Mouse (Mus musculus) heart, embryonic 10.5 days (tissue): ENCODE measurements at regions not wholly inside any gene's neighbourhood (a gene's known extent, or its start where the extent isn't known, plus 50 kb on each side); places are given as distances from the start of the nearest gene placed in this dataset.
A peak's percentile ranks its signal among the peaks of the same experiment; 100 is the strongest.

Experiments
- DNase-seq: peaks from one replicate; pipeline ENCODE4 v3.0.0-alpha.2; 2017; ENCODE audit warnings: low spot score
- H3K27ac ChIP-seq: fragments of 300-500 bp; sonication (generic); 2 replicates; pipeline ENCODE4 v1.5.1; 2016; ENCODE audit warnings: mild to moderate bottlenecking
- H3K27me3 ChIP-seq: fragments of 300-500 bp; sonication (generic); 2 replicates; pipeline ENCODE4 v1.6.1; 2016; ENCODE audit warnings: mild to moderate bottlenecking; ENCODE audit not compliant: poor library complexity, insufficient read depth, severe bottlenecking
- H3K36me3 ChIP-seq: fragments of 300-500 bp; sonication (generic); 2 replicates; pipeline ENCODE4 v1.6.1; 2016; ENCODE audit warnings: mild to moderate bottlenecking, moderate library complexity
- H3K4me1 ChIP-seq: fragments of 300-500 bp; sonication (generic); 2 replicates; pipeline ENCODE4 v1.6.1; 2016; ENCODE audit warnings: mild to moderate bottlenecking
- H3K4me3 ChIP-seq: fragments of 300-500 bp; sonication (generic); 2 replicates; pipeline ENCODE4 v1.5.1; 2016; ENCODE audit warnings: mild to moderate bottlenecking, moderate library complexity
- H3K9me3 ChIP-seq: fragments of 300-500 bp; sonication (generic); 2 replicates; pipeline ENCODE4 v1.6.1; 2016; ENCODE audit warnings: mild to moderate bottlenecking, moderate library complexity
- WGBS: fragments of 180-500 bp; shearing (Covaris S2); methylation state at CpG from one replicate; pipeline ENCODE4 v1.1.7; 2016; 5-methylcytosine and 5-hydroxymethylcytosine counted together

DNA sequence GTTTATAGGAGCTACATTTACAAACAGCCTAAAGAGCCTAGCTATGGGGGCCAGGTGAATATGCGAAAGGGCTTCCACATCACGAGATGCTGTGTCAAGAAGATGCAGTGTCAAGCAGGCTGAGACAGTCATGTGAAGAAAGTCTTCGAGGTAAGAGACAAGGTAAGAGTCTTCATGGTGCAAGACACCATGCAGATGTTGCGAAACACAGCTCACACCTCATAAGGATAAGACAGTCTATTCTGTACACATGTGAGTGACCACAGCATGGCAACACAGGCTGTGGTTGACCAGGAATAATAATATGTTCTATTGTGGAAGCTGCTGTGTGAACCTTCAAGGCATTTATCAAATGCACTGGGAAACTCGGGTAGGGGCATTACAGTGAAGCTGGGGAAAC lies 153.4 kb downstream of the Ttc8 start:
- DNase-seq, result no peak
- H3K4me1 ChIP-seq, result peaks cover 5% of the 10 kb centered on the region
- 79% methylated on average over 5 of the region's 5 CpGs for WGBS
- no peaks in the 10 kb centered on the region for H3K9me3 ChIP-seq
- no peak overlapping the region for H3K27ac ChIP-seq
- H3K36me3 ChIP-seq, result no peaks in the 10 kb centered on the region
- no peak overlapping the region for H3K4me3 ChIP-seq
- peaks cover 3% of the 10 kb centered on the region; the same call in 1 of the 2 replicates for H3K27me3 ChIP-seq

GRCm38 (mm10) chr12:99077366-99077765 lies 157.0 kb downstream of the Ttc8 start:
- 60% methylated on average over 3 of the region's 3 CpGs for WGBS
- peaks cover 4% of the 10 kb centered on the region for H3K4me1 ChIP-seq
- H3K27me3 ChIP-seq, result 0 out of 2 replicates have a peak, but pooled peaks cover 4% of the 10 kb centered on the region
- no peak overlapping the region for H3K4me3 ChIP-seq
- H3K36me3 ChIP-seq, result no peaks in the 10 kb centered on the region
- DNase-seq, result no peak
- no peaks in the 10 kb centered on the region for H3K9me3 ChIP-seq
- H3K27ac ChIP-seq, result no peak overlapping the region

DNA sequence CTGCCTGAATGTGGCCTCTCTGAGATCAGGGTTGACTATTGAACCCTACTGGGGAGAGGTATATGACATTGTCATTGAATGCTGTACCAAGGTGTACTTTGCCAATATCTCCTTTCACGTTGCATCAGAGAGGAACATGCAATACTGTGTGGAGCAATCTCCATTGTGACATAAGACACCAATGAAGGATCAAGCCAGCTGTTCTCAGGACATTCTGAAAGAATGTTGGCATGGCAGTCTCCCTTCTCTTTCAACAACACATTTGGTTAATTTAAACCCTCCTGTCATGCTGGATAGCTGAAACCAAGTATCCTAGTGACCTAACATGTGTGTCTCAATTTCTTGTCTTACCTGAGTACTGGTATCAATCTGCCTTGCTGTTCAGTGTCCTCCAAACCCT lies 159.5 kb downstream of the Ttc8 start:
- DNase-seq, result no peak
- Histone ChIP-seq H3K9me3 (no peaks in the 10 kb centered on the region), H3K27me3 (peaks cover 29% of the 10 kb centered on the region), H3K4me1 (no peaks in the 10 kb centered on the region), H3K36me3 (no peaks in the 10 kb centered on the region), H3K4me3 (no peak overlapping the region), H3K27ac (no peak overlapping the region)
- WGBS, result 85% methylated on average over 1 of the region's 1 CpGs

GRCm38 (mm10) chr12:99083616-99084015 lies 163.2 kb downstream of the Ttc8 start:
- Histone ChIP-seq H3K27ac (no peak overlapping the region), H3K36me3 (no peaks in the 10 kb centered on the region), H3K9me3 (no peaks in the 10 kb centered on the region), H3K27me3 (peaks cover 34% of the 10 kb centered on the region), H3K4me1 (no peaks in the 10 kb centered on the region), H3K4me3 (no peak overlapping the region)
- DNase-seq, result no peak
- 47% methylated on average over 11 of the region's 11 CpGs for WGBS

DNA sequence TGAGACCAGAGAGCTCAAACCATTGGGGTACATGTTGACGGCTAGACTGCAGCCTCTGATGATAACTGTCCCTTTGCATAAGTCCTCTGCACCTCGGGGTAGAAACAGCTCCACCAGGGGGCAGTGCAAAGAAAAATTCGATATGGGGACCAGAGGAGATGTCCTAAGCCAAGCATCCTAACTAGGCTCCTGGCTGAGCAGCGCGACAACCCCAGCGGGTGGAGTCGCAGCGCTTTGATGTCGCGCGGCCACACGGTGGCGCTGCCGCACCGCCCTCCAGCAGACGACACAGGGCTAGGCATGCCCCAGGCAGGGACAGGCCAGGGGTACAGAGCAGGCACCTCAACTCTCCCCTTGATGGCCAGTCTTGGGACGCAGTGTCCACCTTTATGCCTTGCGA lies 163.8 kb downstream of the Ttc8 start:
- Histone ChIP-seq H3K4me1 (no peaks in the 10 kb centered on the region), H3K4me3 (no peak overlapping the region), H3K27ac (no peak overlapping the region), H3K36me3 (no peaks in the 10 kb centered on the region), H3K27me3 (peaks cover 34% of the 10 kb centered on the region), H3K9me3 (no peaks in the 10 kb centered on the region)
- DNase-seq, result peak; percentile 90
- 4% methylated on average over 18 of the region's 18 CpGs for WGBS

DNA sequence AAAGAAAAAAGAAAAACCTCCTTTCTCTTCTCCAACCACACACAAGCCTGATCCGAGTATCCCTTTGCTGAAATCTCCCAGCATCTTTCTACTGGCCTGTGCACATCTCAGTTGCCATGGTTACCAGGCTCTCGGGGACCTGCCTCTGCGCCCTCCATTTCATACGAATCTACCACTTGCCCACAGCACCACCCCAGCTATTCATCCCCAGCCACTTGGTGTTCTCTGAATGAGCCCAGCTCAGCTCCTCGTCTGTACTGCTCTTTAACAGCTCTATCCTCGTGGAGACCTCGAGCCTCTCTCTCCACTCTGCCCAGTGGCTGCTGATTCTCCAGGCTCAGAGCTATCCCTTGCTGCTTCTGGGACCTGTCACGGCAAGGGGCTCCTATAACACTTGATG lies 166.9 kb downstream of the Ttc8 start:
- H3K9me3 ChIP-seq, result no peaks in the 10 kb centered on the region
- no peak overlapping the region for H3K27ac ChIP-seq
- 65% methylated on average over 8 of the region's 8 CpGs for WGBS
- DNase-seq, result no peak
- H3K4me3 ChIP-seq, result no peak overlapping the region
- no peaks in the 10 kb centered on the region for H3K4me1 ChIP-seq
- peaks cover 30% of the 10 kb centered on the region for H3K27me3 ChIP-seq
- H3K36me3 ChIP-seq, result no peaks in the 10 kb centered on the region

GRCm38 (mm10) chr12:99091770-99092169 lies 171.4 kb downstream of the Ttc8 start:
- H3K27ac ChIP-seq, result no peak overlapping the region
- H3K27me3 ChIP-seq, result peaks cover 6% of the 10 kb centered on the region; the same call in 1 of the 2 replicates
- no peak for DNase-seq
- H3K4me1 ChIP-seq, result no peaks in the 10 kb centered on the region
- no peak overlapping the region for H3K4me3 ChIP-seq
- WGBS, result 75% methylated on average over 4 of the region's 4 CpGs
- no peaks in the 10 kb centered on the region for H3K9me3 ChIP-seq
- no peaks in the 10 kb centered on the region for H3K36me3 ChIP-seq

GRCm38 (mm10) chr12:99093151-99093550 lies 172.8 kb downstream of the Ttc8 start:
- WGBS, result 64% methylated on average over 3 of the region's 3 CpGs
- H3K4me3 ChIP-seq, result no peak overlapping the region
- H3K36me3 ChIP-seq, result no peaks in the 10 kb centered on the region
- H3K9me3 ChIP-seq, result no peaks in the 10 kb centered on the region
- H3K4me1 ChIP-seq, result peaks cover 6% of the 10 kb centered on the region
- DNase-seq, result no peak
- H3K27me3 ChIP-seq, result no peaks in the 10 kb centered on the region
- no peak overlapping the region for H3K27ac ChIP-seq

DNA sequence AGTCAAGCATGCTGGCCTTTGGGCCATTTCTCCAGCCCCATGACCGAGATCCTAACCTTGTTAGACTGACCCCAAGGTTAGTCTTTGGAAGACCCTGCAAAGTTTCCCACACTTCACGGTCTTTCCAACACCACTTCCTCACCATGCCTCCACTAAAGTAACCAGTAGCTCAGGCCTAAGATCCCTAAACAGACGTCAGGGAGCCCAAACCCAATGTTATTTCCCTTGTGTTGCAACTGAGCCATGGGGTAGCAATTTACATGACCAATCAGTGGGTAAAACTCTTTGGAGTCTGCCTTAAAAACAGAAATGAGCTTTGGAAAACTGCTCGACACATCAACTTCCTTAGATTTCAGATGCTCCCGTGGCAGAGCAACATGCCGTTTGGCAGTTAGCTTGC lies 173.6 kb downstream of the Ttc8 start:
- DNase-seq, result no peak
- Histone ChIP-seq H3K4me3 (no peak overlapping the region), H3K9me3 (no peaks in the 10 kb centered on the region), H3K27ac (no peak overlapping the region), H3K36me3 (no peaks in the 10 kb centered on the region), H3K27me3 (no peaks in the 10 kb centered on the region), H3K4me1 (peaks cover 6% of the 10 kb centered on the region)
- 76% methylated on average over 6 of the region's 6 CpGs for WGBS

DNA sequence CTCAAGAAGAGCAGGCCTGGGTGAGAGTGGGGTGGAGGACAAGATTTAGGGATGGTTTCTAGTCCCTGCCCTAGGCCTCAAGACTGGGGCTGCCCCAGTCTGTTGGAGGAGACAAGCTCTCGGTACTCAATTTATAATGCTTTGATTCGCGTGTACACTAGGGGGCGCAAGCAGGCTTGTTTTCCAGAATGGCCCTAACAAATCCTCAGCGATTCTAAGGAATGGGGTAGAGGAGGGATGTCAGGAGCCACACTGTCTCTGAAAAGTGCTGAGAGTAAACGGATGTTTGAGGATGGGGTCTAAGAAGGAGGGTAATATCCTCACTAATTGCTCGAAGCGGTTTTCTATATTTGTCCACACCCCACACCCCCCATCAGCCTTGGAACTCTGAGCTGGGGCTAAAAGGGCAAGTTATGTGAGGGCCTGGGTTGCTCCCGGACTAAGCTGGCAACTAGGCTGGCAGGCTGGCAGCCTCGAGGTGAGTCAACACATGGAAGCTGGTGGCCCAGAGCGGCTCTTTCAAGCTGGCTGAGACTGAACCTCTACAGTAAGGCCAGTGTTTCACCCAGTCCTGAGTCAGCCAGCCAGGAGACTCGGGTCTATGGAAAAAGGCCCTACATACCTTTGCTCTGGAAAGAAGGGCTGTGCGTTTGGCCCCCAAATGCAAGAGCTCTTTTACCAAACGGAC lies 176.7 kb downstream of the Ttc8 start:
- peak; percentile 78 for DNase-seq
- Histone ChIP-seq H3K36me3 (no peaks in the 10 kb centered on the region), H3K4me1 (peaks cover 6% of the 10 kb centered on the region), H3K27me3 (no peaks in the 10 kb centered on the region), H3K27ac (0 out of 2 replicates have a peak overlapping the region, but pooled peaks have one; percentile 36), H3K4me3 (no peak overlapping the region), H3K9me3 (no peaks in the 10 kb centered on the region)
- WGBS, result 35% methylated on average over 14 of the region's 14 CpGs

DNA sequence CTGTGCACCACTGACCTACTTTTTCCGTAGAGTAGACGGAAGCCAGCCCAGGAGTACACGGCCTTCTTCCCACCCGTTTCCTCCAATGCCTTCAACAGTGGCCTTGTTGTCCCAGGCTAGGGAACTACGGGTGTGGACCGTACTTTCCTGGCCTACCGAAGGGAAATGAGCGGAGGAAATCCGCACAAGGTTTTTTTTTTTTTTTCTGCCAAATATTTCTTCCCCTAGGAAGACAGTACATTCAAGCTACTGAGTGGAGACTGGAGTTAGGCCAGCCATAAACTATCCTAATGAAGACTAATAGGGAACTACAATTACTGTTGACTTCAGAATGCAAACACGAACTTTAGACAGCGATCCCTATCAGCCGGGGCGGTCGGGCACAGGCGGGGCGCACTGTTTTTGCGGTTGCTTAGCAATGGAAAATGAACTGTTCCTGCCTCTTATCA lies 177.3 kb downstream of the Ttc8 start:
- H3K27me3 ChIP-seq, result no peaks in the 10 kb centered on the region
- H3K9me3 ChIP-seq, result no peaks in the 10 kb centered on the region
- DNase-seq, result no peak
- H3K4me1 ChIP-seq, result peaks cover 6% of the 10 kb centered on the region
- H3K27ac ChIP-seq, result 0 out of 2 replicates have a peak overlapping the region, but pooled peaks have one; percentile 36
- H3K4me3 ChIP-seq, result no peak overlapping the region
- H3K36me3 ChIP-seq, result no peaks in the 10 kb centered on the region
- WGBS, result 75% methylated on average over 17 of the region's 17 CpGs

GRCm38 (mm10) chr12:99099881-99100280 lies 179.5 kb downstream of the Ttc8 start:
- Histone ChIP-seq H3K9me3 (no peaks in the 10 kb centered on the region), H3K27me3 (no peaks in the 10 kb centered on the region), H3K27ac (no peak overlapping the region), H3K4me1 (peaks cover 6% of the 10 kb centered on the region), H3K4me3 (no peak overlapping the region), H3K36me3 (no peaks in the 10 kb centered on the region)
- WGBS, result 56% methylated on average over 7 of the region's 7 CpGs
- DNase-seq, result no peak

DNA sequence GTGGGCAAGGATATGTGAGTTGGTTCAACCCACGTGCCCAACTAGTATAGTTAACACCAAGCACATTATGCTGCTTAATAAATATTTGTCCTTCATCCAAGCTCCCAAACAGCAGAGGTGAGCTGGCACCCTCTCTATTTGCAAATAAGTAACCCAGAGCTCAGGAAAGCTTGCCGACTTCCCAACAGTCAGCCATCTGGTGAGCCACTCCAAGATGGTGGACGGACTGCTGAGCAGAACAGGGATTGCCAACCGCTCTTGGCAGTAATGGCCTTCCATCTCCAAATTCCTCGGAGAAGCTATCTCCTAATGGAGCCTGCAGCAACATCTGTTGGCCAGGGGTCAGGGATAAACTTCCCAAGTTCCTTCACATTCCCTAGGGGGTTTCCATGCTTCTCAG lies 188.2 kb downstream of the Ttc8 start:
- no peaks in the 10 kb centered on the region for H3K9me3 ChIP-seq
- no peaks in the 10 kb centered on the region for H3K4me1 ChIP-seq
- no peak overlapping the region for H3K27ac ChIP-seq
- 84% methylated on average over 5 of the region's 5 CpGs for WGBS
- H3K36me3 ChIP-seq, result no peaks in the 10 kb centered on the region
- no peak overlapping the region for H3K4me3 ChIP-seq
- no peaks in the 10 kb centered on the region for H3K27me3 ChIP-seq
- no peak for DNase-seq

- 84% methylated on average over 2 of the region's 2 CpGs for WGBS
- Histone ChIP-seq H3K4me3 (no peak overlapping the region), H3K4me1 (peaks cover 7% of the 10 kb centered on the region)
Observed at GRCm38 (mm10) chr12:99113781-99114180, 193.4 kb downstream of the Ttc8 start.

More at GRCm38 (mm10) chr12:99113781-99114180, 193.4 kb downstream of the Ttc8 start:
- DNase-seq, result no peak
- Histone ChIP-seq H3K27me3 (no peaks in the 10 kb centered on the region), H3K27ac (no peak overlapping the region), H3K9me3 (no peaks in the 10 kb centered on the region), H3K36me3 (no peaks in the 10 kb centered on the region)
